Mouse (Mus musculus): ENCODE measurements around the gene Slc25a13. TPM values are rescaled to one million over a fixed set of nuclear protein-coding genes. Genes with fewer than 3 reads are reported as not detected.
A peak's percentile ranks its signal among the peaks of the same experiment; 100 is the strongest.

The Slc25a13 gene
- total RNA-seq (2021) = 100 to 1,000 TPM; 124 to 140 TPM

DNA sequence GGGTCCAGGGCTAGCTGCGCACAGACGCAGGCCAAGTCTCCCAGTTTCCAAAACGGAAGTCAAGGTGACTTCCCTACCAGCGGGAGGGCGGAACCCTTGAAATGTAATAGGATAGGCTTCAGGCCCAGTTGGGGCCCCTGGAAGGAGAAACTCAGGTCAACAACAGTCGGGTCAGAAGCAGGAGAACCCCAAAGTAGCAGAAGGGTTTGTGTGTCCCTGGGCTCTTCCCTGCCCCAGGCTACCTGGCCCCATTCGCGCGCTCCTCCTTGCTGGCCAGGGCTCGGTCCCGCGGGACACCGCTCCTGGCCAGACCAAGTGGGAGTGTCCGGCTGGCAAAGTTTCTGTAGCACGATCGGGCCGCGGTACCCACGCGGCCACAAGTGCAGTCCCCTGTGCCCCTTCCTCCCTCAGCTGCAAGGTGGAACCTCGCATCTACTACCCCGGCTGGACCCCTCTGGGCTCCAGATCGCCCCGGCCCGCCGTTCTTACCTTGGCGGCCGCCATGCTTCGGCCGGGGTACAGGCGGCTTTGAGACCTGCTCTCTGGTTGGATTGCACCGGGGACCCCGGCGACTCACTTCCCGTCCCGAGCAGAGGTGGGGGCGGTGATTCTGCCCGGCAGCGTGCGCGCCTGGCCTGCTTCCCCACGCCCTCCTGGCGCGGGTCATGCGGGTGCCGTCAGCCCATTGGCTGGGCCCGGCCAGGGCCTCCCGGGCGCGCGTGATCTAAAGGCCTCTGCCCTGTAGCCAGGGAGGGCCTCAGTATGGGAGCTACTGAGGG lies at the start of gene Slc25a13:
Slc25a13 (minus strand) TSS at position 667 of the 779 bp plus-strand sequence.
- peak; percentile 65 for DNase-seq (ENCODE audit: low spot score)
- intact Hi-C loops (cut with DNase I) = loop anchor here (5.0 kb wide), 1 partner anchor 81 kb away; no protein-coding TSS in a partner anchor

DNA sequence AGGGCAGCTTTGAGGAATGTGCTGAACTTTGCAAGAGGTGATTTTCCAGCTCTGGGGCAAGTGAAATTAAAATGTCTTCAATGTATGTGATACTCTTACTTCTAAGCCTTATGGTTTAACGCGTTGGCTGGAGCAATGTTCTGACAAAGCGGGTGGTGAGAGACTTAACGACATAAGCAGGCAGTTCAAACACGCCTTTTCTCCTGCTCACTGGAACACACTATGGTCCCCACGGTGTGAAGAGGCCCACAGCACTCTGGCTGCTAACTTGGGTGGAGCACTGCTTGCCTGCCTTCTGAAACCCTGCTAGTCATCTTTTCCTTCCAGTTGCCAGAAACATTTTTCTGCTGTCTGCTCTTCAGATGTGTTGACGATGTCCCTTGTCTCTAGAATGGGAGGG lies 48.8 kb upstream of the Slc25a13 start:
- intact Hi-C loops (cut with DNase I) = no loop called here

DNA sequence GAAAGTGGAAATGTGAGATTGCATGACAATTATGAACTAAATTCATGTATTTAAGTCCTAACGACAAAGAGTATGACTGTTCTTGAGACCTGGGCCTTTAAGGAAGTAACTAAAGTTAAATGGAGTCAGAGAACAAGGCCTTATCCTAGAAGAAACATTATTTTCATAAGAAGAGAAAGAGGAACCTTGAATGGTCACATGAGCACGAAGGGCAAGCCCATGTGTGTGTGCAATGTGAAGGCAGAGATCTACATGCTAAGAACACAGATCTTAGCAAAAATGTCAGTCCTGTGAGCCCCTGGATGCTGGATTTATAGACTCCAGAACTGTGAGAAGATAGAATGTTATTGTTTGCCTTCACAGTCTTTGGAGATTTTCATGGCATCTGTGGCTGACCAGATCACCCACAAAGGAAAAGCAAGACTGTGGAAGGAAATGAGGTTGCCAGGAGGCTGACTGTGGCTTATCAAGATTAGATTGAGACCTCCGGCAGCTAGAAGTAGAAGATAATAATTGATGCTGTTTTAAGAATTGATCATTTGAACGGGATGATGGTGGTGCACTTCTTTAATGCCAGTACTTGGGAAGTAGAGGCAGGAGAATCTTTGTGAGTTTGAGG lies 46.4 kb upstream of the Slc25a13 start:
- intact Hi-C loops (cut with DNase I) = no loop called here
- no peak for DNase-seq (ENCODE audit: low spot score)

More for the DNA sequence above, 48.8 kb upstream of the Slc25a13 start:
- DNase-seq (ENCODE audit: low spot score) = no peak

DNA sequence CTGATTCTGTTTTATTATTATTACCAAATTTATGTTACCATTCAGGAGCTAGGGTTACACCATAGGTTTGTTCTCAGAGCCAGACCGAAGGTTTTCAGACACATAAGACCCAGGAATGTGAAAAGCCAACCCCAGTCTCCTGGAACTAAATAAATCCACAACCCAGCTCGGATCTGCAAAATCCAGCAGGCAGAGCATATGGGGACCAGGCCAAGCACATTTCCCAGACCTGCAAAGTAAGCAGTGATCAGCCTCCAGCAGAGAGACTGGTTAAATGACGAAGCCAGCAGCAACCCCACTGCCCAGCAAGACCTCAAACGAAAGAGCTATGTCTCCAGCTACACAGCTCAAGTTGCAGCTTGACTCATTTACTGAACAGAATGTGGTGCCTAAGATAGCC lies 43.9 kb upstream of the Slc25a13 start:
- DNase-seq (ENCODE audit: low spot score) = no peak
- intact Hi-C loops (cut with DNase I) = no loop called here

DNA sequence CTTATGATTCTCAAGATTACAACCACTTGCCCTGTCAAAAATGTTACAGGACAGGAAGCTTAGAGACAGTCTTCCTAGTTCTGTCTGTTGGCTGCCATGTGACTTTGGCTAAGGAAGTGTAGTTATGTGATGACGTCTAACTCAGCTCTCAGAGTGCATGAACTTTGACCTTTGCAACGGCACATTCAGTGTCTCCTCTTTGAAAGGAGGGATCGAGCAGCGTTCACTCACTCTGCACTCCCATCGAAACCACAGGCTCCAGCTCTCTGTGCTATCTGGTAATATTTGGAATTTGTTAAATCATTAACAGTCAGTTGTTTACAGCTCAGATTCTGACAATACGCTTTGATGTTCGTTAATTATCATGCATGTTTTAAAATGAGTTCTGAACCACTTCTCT lies 31.5 kb upstream of the Slc25a13 start:
- DNase-seq (ENCODE audit: low spot score) = no peak
- intact Hi-C loops (cut with DNase I) = no loop called here

DNA sequence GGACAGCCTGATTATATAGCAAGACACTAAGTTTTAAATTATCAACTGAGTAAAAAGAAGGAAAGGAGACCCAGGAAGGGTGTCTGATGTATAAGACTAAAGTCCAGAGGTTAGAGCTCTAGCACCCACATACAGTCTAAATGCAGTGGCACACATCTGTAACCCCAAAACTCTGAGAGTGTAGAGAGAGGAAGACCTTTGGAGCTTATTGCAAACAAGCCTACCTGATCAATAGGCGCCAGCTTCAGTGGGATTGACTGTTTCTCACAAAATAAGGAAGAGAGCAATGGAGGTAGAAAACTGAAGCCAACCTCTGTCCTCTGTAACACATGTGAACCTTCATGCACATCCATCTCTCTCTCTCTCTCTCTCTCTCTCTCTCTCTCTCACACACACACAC lies 26.9 kb upstream of the Slc25a13 start:
- intact Hi-C loops (cut with DNase I) = no loop called here
- DNase-seq (ENCODE audit: low spot score) = no peak

- intact Hi-C loops (cut with DNase I) = no loop called here
- DNase-seq (ENCODE audit: low spot score) = no peak
Observed at GRCm38 (mm10) chr6:6242114-6242513, 25.1 kb upstream of the Slc25a13 start.

- intact Hi-C loops (cut with DNase I) = no loop called here
- no peak for DNase-seq (ENCODE audit: low spot score)
Observed at GRCm38 (mm10) chr6:6236788-6237298, 19.9 kb upstream of the Slc25a13 start.

DNA sequence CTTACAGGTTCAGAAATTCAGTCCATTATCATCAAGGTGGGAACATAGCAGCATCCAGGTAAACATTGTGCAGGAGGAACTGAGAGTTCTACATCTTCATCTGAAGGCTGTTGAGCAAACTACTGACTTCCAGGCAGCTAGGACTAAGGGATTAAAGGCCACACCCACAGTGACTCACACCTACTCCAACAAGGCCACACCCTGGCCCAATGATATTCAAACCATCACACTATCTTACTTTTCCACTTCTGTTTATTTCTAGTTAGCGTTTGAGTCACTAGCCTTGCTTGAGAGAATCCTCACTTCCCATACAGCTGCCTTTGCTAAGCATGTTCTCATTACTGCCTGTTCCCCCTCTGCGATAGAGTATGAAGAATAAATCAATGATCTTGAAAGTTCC lies 13.3 kb upstream of the Slc25a13 start:
- no peak for DNase-seq (ENCODE audit: low spot score)
- intact Hi-C loops (cut with DNase I) = no loop called here

- intact Hi-C loops (cut with DNase I) = no loop called here
Observed at GRCm38 (mm10) chr6:6222721-6223120, 5.7 kb upstream of the Slc25a13 start.

GRCm38 (mm10) chr6:6220574-6220973 lies 3.6 kb upstream of the Slc25a13 start:
- intact Hi-C loops (cut with DNase I) = no loop called here
- no peak for DNase-seq (ENCODE audit: low spot score)

More at GRCm38 (mm10) chr6:6222721-6223120, 5.7 kb upstream of the Slc25a13 start:
- DNase-seq (ENCODE audit: low spot score) = no peak

- intact Hi-C loops (cut with DNase I) = loop anchor here (5.0 kb wide), 1 partner anchor 77 kb away; no protein-coding TSS in a partner anchor
- DNase-seq (ENCODE audit: low spot score) = no peak
Observed at GRCm38 (mm10) chr6:6219661-6220370, 2.8 kb upstream of the Slc25a13 start.

DNA sequence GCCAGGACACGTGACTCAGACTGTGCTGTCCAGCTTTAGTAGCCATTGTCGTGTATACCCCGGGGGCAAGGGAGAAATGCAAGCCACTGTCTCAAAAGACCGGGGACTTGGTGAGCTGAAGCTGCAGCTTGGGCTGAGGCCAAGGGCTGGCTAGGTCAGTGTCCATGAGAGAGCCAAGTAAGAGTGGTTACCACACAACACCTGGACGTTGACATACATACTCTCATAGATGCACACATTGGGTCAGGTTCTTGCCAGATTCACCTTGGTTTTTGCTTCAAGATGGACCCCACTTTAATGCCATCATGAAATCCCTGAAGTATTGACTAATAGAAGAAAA lies 283 bp upstream of the Slc25a13 start:
- DNase-seq (ENCODE audit: low spot score) = no peak
- intact Hi-C loops (cut with DNase I) = loop anchor here (5.0 kb wide), 1 partner anchor 80 kb away; no protein-coding TSS in a partner anchor

GRCm38 (mm10) chr6:6216120-6216506 lies 860 bp downstream of the Slc25a13 start:
- no peak for DNase-seq (ENCODE audit: low spot score)
- intact Hi-C loops (cut with DNase I) = loop anchor here (5.0 kb wide), 1 partner anchor 81 kb away; no protein-coding TSS in a partner anchor

DNA sequence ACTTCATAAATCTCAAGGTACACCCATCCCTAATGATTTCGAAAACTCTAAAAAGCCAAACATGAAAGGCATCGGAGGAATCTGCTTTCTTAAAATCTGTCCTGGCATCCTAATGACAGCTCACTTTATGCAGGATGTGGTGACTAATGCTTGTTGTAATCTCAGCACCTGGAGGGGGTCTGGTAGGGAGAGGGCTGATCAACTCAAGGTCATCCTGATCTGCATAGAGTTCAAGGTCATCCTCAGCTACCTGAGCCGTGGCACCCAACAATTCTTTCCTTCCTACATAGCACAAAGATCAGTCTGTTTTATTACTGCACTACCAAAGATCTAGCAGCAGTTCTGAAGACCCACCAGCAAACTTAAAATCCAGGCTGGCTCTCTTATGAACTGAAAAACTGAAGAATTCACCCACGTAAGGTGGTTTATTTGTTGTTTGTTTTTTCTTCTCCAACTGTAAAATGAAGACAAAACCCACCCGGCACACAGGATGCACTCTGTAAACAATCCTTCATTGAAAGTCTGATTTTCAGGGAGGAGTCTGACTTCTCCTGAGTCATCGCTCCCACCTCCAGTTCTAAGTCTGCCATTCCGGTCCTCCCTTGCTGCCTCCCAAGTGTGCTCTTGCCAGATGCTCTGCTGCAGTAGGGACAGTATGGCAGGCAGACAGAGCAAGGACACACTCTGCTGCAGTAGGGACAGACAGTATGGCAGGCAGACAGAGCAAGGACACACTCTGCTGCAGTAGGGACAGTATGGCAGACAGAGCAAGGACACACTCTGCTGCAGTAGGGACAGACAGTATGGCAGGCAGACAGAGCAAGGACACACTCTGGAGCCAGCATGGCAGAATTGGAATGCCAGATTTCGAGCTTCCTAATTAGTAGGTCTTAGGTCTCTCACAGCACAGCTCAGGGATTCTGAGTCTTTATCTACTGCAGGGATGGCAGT lies 4.3 kb downstream of the Slc25a13 start:
- intact Hi-C loops (cut with DNase I) = no loop called here
- DNase-seq (ENCODE audit: low spot score) = no peak

- intact Hi-C loops (cut with DNase I) = no loop called here
- no peak for DNase-seq (ENCODE audit: low spot score)
Observed at GRCm38 (mm10) chr6:6211958-6212357, 5.0 kb downstream of the Slc25a13 start.

DNA sequence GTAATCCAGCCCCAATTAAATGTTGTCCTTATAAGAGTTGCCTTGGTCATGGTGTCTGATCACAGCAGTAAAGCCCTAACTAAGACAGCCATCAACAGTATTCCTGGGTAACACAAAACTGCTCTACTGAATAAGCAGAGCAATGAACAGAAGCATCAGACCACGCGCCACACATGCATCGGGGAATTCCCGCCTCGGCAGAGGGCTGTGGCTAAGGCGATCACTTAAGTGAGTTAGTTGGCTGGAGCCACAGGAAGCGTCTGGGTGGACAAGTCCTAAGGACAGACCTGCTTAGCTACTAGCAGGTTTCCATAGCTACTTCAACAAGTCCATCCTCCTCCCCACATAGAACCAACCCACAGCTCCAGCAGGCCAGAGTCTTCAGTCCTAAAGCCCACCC lies 6.3 kb downstream of the Slc25a13 start:
- intact Hi-C loops (cut with DNase I) = no loop called here

DNA sequence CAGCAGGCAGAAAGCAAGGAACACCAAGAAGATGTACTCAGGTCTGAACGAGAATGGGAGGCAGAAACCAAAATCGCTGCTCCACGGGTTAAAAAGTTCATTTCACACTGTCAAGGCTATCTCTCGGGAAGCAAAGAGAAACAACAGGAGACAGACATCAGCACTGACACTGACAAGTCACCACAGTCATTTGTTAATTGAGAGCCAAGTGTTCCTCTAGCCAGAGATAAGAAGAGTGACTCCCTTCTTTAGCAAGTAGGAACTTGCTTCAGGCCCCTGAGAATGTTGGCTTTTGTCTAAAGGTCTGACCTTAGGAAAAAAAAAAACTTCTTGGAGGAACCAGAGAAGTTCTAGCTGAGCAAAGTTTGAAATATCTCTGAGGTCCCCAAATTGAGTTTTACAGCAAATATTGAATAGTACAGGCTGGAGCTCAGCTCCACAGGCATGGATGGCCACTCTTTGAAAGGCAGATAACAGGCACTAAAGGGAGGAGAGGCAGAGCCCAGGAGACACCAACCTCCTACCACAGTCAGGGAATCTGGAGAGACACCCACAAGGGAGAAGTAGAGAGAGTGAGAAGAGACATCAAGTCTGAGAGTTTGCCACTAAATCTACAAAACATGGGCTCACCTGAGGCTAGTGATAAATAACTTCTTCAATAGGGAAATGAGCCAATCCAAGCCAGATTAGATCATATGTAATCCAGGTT lies 8.5 kb downstream of the Slc25a13 start:
- DNase-seq (ENCODE audit: low spot score) = no peak
- intact Hi-C loops (cut with DNase I) = no loop called here

More for the DNA sequence above, 6.3 kb downstream of the Slc25a13 start:
- DNase-seq (ENCODE audit: low spot score) = no peak

- intact Hi-C loops (cut with DNase I) = no loop called here
- DNase-seq (ENCODE audit: low spot score) = no peak
Observed at GRCm38 (mm10) chr6:6207836-6208235, 9.1 kb downstream of the Slc25a13 start.

Measured in heart, postnatal 25 days (tissue).